Mouse (Mus musculus): ENCODE measurements around the gene Cfap58.

Cfap58 gene

GRCm38 (mm10) chr19:47918016-47918415 is 19.5 kb upstream of the Cfap58 start:
- DNase-seq: no peak

- DNase-seq: no peak
These were observed 18.9 kb upstream of the Cfap58 start for GRCm38 (mm10) chr19:47918455-47919101.

- DNase-seq: no peak
These were observed 18.1 kb upstream of the Cfap58 start, which contains the start of the genes Cfap43 and Itprip for GRCm38 (mm10) chr19:47919126-47919965. Cfap43 (minus strand) TSS chr19:47919287. Itprip (minus strand) TSS chr19:47919299.

- no peak for DNase-seq
These were observed 17.5 kb upstream of the Cfap58 start for GRCm38 (mm10) chr19:47919966-47920375.

GRCm38 (mm10) chr19:47925819-47926218 is 11.7 kb upstream of the Cfap58 start:
- no peak for DNase-seq

- no peak for DNase-seq
These were observed 10.4 kb upstream of the Cfap58 start for GRCm38 (mm10) chr19:47927032-47927431.

- DNase-seq: no peak
These were observed 8.4 kb upstream of the Cfap58 start for GRCm38 (mm10) chr19:47929043-47929442.

- no peak for DNase-seq
These were observed 5.4 kb upstream of the Cfap58 start for GRCm38 (mm10) chr19:47931982-47932638.

GRCm38 (mm10) chr19:47934146-47934545 is 3.3 kb upstream of the Cfap58 start:
- no peak for DNase-seq

- DNase-seq: no peak
These were observed 2.7 kb upstream of the Cfap58 start for GRCm38 (mm10) chr19:47934636-47935238.

GRCm38 (mm10) chr19:47935530-47935929 is 1.9 kb upstream of the Cfap58 start:
- no peak for DNase-seq

GRCm38 (mm10) chr19:47936490-47936889 is 985 bp upstream of the Cfap58 start:
- no peak for DNase-seq

GRCm38 (mm10) chr19:47936938-47937337 is 537 bp upstream of the Cfap58 start:
- DNase-seq: no peak

GRCm38 (mm10) chr19:47939361-47939760 is 1.9 kb downstream of the Cfap58 start:
- DNase-seq: no peak

GRCm38 (mm10) chr19:47946821-47947465 is 9.5 kb downstream of the Cfap58 start:
- DNase-seq: no peak

GRCm38 (mm10) chr19:47950946-47951345 is 13.5 kb downstream of the Cfap58 start:
- DNase-seq: no peak

- DNase-seq: no peak
These were observed 15.7 kb downstream of the Cfap58 start for GRCm38 (mm10) chr19:47953169-47953568.

- DNase-seq: no peak
These were observed 20.7 kb downstream of the Cfap58 start for GRCm38 (mm10) chr19:47958181-47958580.

GRCm38 (mm10) chr19:47968993-47969659 is 31.7 kb downstream of the Cfap58 start:
- DNase-seq: no peak

- no peak for DNase-seq
These were observed 33.6 kb downstream of the Cfap58 start for GRCm38 (mm10) chr19:47971066-47971465.

GRCm38 (mm10) chr19:47978109-47978701 is 40.7 kb downstream of the Cfap58 start:
- no peak for DNase-seq

- no peak for DNase-seq
These were observed 42.0 kb downstream of the Cfap58 start for GRCm38 (mm10) chr19:47979446-47979845.
